Mouse (Mus musculus): ENCODE results near the gene Hamp2. TPM values are rescaled to one million over a fixed set of nuclear protein-coding genes. Genes with fewer than 3 reads are reported as not detected.
"Not testable (repeated sequence)": the region's sequence is repeated elsewhere in the genome, so short reads cannot be mapped to it uniquely, and the experiment has no call there.

Gene Hamp2
- polyA plus RNA-seq, 1 experiment from 2014 or later = not detected

DNA sequence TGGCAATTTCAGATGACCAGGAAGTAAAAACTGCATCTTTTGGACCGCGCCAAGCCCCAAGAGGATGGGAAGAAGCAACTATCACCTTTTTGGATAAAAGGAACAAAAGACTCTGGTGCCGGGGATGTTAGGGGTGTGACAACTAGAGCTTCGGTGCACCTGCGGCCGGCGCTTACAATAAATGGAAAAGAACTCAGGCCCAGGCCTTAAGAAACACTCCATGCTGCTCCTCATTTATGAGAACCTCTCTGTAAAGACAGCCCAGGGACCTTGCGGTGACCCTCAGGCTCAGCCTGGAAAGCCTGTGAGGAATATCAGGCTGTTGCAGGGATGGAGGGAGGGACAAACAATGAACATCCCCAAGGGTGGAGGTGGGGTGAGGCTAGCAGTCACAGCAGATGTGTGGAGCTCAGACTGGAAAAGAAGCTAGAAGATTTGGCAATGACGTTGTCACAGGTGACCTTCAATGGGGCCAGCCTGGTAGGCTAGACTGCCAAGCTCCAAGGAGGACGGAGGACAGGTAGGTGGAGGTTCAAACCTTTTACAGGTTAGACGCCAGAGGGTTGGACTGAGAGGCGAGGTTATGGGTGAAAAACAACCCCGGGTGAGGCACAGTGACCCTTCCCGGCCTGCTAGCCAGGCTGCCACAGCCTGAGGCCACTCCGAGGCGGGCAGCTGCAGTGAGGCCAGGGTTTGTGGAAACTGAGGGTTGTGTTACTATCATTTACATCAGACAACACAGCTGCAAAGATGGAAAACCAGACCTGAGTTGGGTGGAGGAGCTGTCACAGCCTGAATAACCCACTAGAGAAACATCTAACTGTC is 28.2 kb upstream of the Hamp2 start:
- H3K27me3 ChIP-seq = no peaks in the 10 kb centered on the region
- DNase-seq = no peak
- 86% methylated on average over 16 of the region's 16 CpGs for WGBS (ENCODE audit: insufficient replicate concordance)

GRCm38 (mm10) chr7:30949902-30950301 is 25.4 kb upstream of the Hamp2 start:
- H3K27ac ChIP-seq = not testable (repeated sequence)
- peaks cover 75% of the 10 kb centered on the region for H3K36me3 ChIP-seq

More for the DNA sequence above, 28.2 kb upstream of the Hamp2 start:
- peaks cover 24% of the 10 kb centered on the region for H3K4me1 ChIP-seq (replicated peaks)
- H3K27ac ChIP-seq = no peak overlapping the region
- ATAC-seq (ENCODE audit: low read depth) = no peak
- no peak overlapping the region for H3K4me3 ChIP-seq (replicated peaks)
- H3K9ac ChIP-seq = no peak overlapping the region
- no peak overlapping the region for H3K4me2 ChIP-seq
- H3K9me3 ChIP-seq (replicated peaks) = no peaks in the 10 kb centered on the region
- H3K36me3 ChIP-seq = peaks cover 69% of the 10 kb centered on the region

GRCm38 (mm10) chr7:30945876-30946275 is 21.4 kb upstream of the Hamp2 start:
- Histone ChIP-seq H3K4me2 (no peak overlapping the region), H3K36me3 (peaks cover 35% of the 10 kb centered on the region), H3K4me3 (replicated peaks) (no peak overlapping the region), H3K9ac (no peak overlapping the region), H3K27me3 (no peaks in the 10 kb centered on the region), H3K9me3 (replicated peaks) (no peaks in the 10 kb centered on the region), H3K27ac (no peak overlapping the region), H3K4me1 (replicated peaks) (0 out of 2 replicates have a peak, but pooled peaks cover 4% of the 10 kb centered on the region)
- 80% methylated on average over 7 of the region's 7 CpGs for WGBS (ENCODE audit: insufficient replicate concordance)
- DNase-seq = no peak
- peak; percentile 29; the same call in 1 of the 2 replicates for ATAC-seq (ENCODE audit: low read depth)

More at GRCm38 (mm10) chr7:30949902-30950301, 25.4 kb upstream of the Hamp2 start:
- H3K9me3 ChIP-seq (replicated peaks); ATAC-seq (ENCODE audit: low read depth); H3K4me3 ChIP-seq (replicated peaks); H3K4me2 ChIP-seq; H3K9ac ChIP-seq; H3K27me3 ChIP-seq; DNase-seq: not testable (repeated sequence)
- WGBS (ENCODE audit: insufficient replicate concordance) = 80% methylated on average over 3 of the region's 3 CpGs
- peaks cover 14% of the 10 kb centered on the region for H3K4me1 ChIP-seq (replicated peaks)

GRCm38 (mm10) chr7:30945466-30945865 is 21.0 kb upstream of the Hamp2 start:
- H3K9me3 ChIP-seq (replicated peaks); H3K27me3 ChIP-seq; H3K4me1 ChIP-seq (replicated peaks); H3K4me3 ChIP-seq (replicated peaks); H3K9ac ChIP-seq; H3K4me2 ChIP-seq; H3K27ac ChIP-seq; DNase-seq: not testable (repeated sequence)
- H3K36me3 ChIP-seq = peaks cover 31% of the 10 kb centered on the region
- ATAC-seq (ENCODE audit: low read depth) = peak; percentile 46
- WGBS (ENCODE audit: insufficient replicate concordance) = 84% methylated on average over 7 of the region's 7 CpGs

DNA sequence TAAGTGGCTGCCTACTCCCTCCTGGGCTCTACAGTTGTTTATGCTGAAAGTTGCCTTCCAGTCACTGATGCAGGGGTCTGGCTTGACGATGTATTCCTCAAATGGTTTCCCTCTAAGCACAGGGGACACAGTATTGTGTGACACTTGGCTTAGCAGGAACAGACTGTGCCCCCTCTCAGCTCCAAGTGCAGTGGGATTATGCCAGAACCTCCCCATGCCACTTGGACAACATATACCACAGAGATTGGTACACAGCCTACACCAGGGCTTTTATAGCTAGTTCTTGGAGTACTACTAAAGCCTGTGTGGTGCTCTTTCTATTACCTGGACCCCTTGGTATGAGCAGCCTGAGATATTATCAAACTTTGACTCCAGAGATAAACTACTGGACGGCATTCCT is 20.2 kb upstream of the Hamp2 start:
- not testable (repeated sequence) for DNase-seq; H3K4me3 ChIP-seq (replicated peaks); H3K9ac ChIP-seq; H3K27ac ChIP-seq; H3K4me2 ChIP-seq; H3K27me3 ChIP-seq; H3K9me3 ChIP-seq (replicated peaks); H3K4me1 ChIP-seq (replicated peaks)
- 49% methylated on average over 2 of the region's 2 CpGs for WGBS (ENCODE audit: insufficient replicate concordance)
- 0 out of 2 replicates have a peak, but pooled peaks have one; percentile 22 for ATAC-seq (ENCODE audit: low read depth)
- H3K36me3 ChIP-seq = peaks cover 24% of the 10 kb centered on the region

DNA sequence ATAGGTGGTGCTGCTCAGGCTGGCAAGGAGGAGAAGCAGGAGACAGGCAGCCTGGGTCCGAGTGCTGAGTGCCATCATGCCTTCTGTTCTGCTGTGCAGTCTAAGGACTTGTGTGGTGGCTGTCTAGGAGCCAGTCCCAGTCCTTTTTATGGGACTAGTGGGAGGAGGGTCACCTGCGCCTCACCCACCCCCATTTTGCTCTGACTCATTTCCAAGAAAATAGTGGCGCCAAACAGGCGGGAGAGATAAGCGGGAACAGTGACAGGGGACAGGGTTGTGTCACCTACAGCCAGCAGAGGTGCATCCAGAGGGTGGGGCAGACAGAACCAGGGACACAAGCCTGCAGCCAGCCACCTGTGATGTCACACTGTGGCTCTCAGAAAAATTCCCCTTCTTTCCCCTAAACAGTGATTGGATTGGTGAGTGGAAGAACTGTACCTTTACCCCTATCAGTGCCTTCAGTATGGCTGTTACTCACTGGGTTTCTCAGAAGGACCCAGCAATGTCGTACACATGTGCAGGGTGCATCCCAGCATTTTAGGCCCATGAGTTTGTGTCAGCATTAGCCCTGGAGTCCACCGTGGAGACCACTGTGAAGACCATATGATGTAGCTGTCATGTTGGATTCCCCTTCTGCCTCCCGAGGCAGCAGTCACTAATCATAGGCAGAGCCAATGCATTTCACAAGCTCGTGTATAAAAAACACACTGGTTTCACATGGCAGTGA is 19.6 kb upstream of the Hamp2 start, which contains the start of gene Hamp:
Gene Hamp, minus strand, starts transcription at position 124 of the 727 bp plus-strand sequence.
- no peak within 1 kb of the TSS for H3K4me3 ChIP-seq (replicated peaks)
- peaks cover 17% of the 10 kb centered on the region for H3K36me3 ChIP-seq
- no peak within 1 kb of the TSS for H3K27ac ChIP-seq
- 0 out of 2 replicates have a peak, but pooled peaks cover 4% of the 10 kb centered on the region for H3K4me1 ChIP-seq (replicated peaks)
- WGBS (ENCODE audit: insufficient replicate concordance) = 55% methylated on average over 9 of the region's 9 CpGs
- H3K4me2 ChIP-seq = no peak within 1 kb of the TSS
- no peaks in the 10 kb centered on the region for H3K27me3 ChIP-seq
- 0 out of 2 replicates have a peak, but pooled peaks have one; percentile 27 for ATAC-seq (ENCODE audit: low read depth)
- H3K9ac ChIP-seq = no peak within 1 kb of the TSS
- no peaks in the 10 kb centered on the region for H3K9me3 ChIP-seq (replicated peaks)
- DNase-seq = no peak

GRCm38 (mm10) chr7:30942365-30942764 is 17.9 kb upstream of the Hamp2 start:
- not testable (repeated sequence) for DNase-seq; H3K4me2 ChIP-seq; ATAC-seq (ENCODE audit: low read depth); H3K9ac ChIP-seq; H3K4me1 ChIP-seq (replicated peaks); H3K4me3 ChIP-seq (replicated peaks); H3K36me3 ChIP-seq; H3K27me3 ChIP-seq; H3K9me3 ChIP-seq (replicated peaks); H3K27ac ChIP-seq
- WGBS (ENCODE audit: insufficient replicate concordance) = 16% methylated on average over 3 of the region's 3 CpGs

DNA sequence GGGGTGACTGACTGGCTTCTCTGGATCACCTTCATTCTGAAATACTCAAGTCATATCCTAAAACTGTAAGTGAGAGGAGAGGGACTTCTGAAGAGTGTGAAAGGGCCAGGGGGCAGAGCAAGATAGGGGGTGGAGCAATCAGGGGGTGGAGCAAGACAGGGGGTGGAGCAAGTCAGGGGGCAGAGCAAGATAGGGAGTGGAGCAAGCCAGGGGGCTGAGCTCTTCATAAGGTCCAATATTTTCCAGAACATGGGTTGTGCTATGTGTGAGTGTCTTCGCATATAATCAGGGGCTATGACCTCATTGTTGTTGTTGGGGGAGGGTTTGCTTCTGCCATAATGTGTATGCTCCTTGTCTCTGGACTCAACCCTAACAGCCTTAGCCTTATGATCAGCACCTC is 15.6 kb upstream of the Hamp2 start:
- not testable (repeated sequence) for H3K4me3 ChIP-seq (replicated peaks); H3K27me3 ChIP-seq; H3K4me1 ChIP-seq (replicated peaks); H3K9ac ChIP-seq; H3K36me3 ChIP-seq; DNase-seq; H3K27ac ChIP-seq; ATAC-seq (ENCODE audit: low read depth); H3K4me2 ChIP-seq; H3K9me3 ChIP-seq (replicated peaks)
- 50% methylated on average over 1 of the region's 1 CpGs for WGBS (ENCODE audit: insufficient replicate concordance)

- H3K9me3 ChIP-seq (replicated peaks); H3K4me2 ChIP-seq; DNase-seq; H3K27me3 ChIP-seq; ATAC-seq (ENCODE audit: low read depth); H3K27ac ChIP-seq; H3K36me3 ChIP-seq; H3K4me3 ChIP-seq (replicated peaks); H3K4me1 ChIP-seq (replicated peaks); H3K9ac ChIP-seq: not testable (repeated sequence)
- 41% methylated on average over 6 of the region's 6 CpGs for WGBS (ENCODE audit: insufficient replicate concordance)
Measured at GRCm38 (mm10) chr7:30935422-30936099, 11.1 kb upstream of the Hamp2 start.

DNA sequence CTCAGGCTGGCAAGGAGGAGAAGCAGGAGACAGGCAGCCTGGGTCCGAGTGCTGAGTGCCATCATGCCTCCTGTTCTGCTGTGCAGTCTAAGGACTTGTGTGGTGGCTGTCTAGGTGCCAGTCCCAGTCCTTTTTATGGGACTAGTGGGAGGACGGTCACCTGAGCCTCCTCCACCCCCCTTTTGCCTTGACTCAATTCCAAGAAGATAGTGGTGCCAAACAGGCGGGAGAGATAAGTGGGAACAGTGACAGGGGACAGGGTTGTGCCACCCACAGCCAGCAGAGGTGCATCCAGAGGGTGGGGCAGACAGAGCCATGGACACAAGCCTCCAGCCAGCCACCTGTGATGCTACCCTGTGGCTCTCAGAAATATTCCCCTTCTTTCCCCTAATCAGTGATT is 410 bp downstream of the Hamp2 start:
- no peaks in the 10 kb centered on the region for H3K36me3 ChIP-seq
- no peak overlapping the region for H3K9ac ChIP-seq
- WGBS (ENCODE audit: insufficient replicate concordance) = 34% methylated on average over 3 of the region's 3 CpGs
- no peak for ATAC-seq (ENCODE audit: low read depth)
- no peak overlapping the region for H3K4me2 ChIP-seq
- no peaks in the 10 kb centered on the region for H3K9me3 ChIP-seq (replicated peaks)
- no peak overlapping the region for H3K4me3 ChIP-seq (replicated peaks)
- H3K4me1 ChIP-seq (replicated peaks) = no peaks in the 10 kb centered on the region
- no peak for DNase-seq
- no peak overlapping the region for H3K27ac ChIP-seq
- no peaks in the 10 kb centered on the region for H3K27me3 ChIP-seq

DNA sequence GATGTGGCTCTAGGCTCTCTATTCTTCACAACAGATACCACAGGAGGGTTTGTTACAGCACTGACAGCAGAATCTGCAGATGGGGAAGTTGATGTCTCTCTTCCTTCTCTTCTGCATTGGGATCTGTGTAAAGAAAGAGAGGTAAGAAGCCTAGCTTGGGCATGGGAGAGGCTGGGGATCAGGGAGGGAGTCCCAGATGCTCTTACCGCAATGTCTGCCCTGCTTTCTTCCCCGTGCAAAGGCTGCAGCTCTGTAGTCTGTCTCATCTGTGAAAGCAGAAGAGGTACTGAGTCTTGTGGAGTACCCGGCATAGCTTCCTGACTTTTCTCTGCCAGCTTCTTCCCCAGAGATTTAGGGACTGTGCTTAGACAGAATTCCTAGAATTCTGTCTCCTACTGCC is 2.0 kb downstream of the Hamp2 start:
- DNase-seq; H3K36me3 ChIP-seq; H3K9me3 ChIP-seq (replicated peaks); H3K27me3 ChIP-seq; H3K4me3 ChIP-seq (replicated peaks); H3K9ac ChIP-seq; H3K4me1 ChIP-seq (replicated peaks); H3K27ac ChIP-seq; H3K4me2 ChIP-seq; ATAC-seq (ENCODE audit: low read depth): not testable (repeated sequence)
- WGBS (ENCODE audit: insufficient replicate concordance) = 16% methylated on average over 3 of the region's 3 CpGs
